Mouse (Mus musculus) stomach, embryonic 16.5 days (tissue): ENCODE data around the gene Npas1. TPM values are rescaled to one million over a fixed set of nuclear protein-coding genes. Genes with fewer than 3 reads are reported as not detected.

Source experiments
- ATAC-seq: fragments of 200-750 bp; cut with Nextera tagmentation; 2 replicates; pipeline ENCODE4 v1.8.0; 2017; ENCODE audit warnings: moderate number of reproducible peaks, moderate TSS enrichment; ENCODE audit not compliant: insufficient read depth, low FRiP score
- H3K27ac ChIP-seq: fragments of 300-500 bp; sonication (generic); 2 replicates; pipeline ENCODE4 v1.5.1; 2014; ENCODE audit warnings: low read length
- H3K27me3 ChIP-seq: fragments of 300-500 bp; sonication (generic); 2 replicates; pipeline ENCODE4 v1.6.1; 2014; ENCODE audit warnings: low read length, control low read depth, mixed read lengths; ENCODE audit not compliant: control insufficient read depth, insufficient read depth
- H3K36me3 ChIP-seq: fragments of 300-500 bp; sonication (generic); 2 replicates; pipeline ENCODE4 v1.6.1; 2014; ENCODE audit warnings: low read length; ENCODE audit not compliant: control insufficient read depth, insufficient read depth
- H3K4me1 ChIP-seq: fragments of 300-500 bp; sonication (generic); 2 replicates; pipeline ENCODE4 v1.6.1; 2014; ENCODE audit warnings: low read length, control low read depth, mixed read lengths; ENCODE audit not compliant: control insufficient read depth, insufficient read depth
- H3K4me2 ChIP-seq: fragments of 300-500 bp; sonication (generic); 2 replicates; pipeline ENCODE4 v1.6.1; 2014; ENCODE audit warnings: low read depth, low read length, mixed read lengths
- H3K4me3 ChIP-seq: fragments of 300-500 bp; sonication (generic); replicated peaks from 2 replicates; pipeline ENCODE4 v1.5.1; 2014; ENCODE audit warnings: mild to moderate bottlenecking, low read length
- H3K9ac ChIP-seq: fragments of 300-500 bp; sonication (generic); 2 replicates; pipeline ENCODE4 v1.6.1; 2014; ENCODE audit warnings: low read length
- H3K9me3 ChIP-seq: fragments of 300-500 bp; sonication (generic); replicated peaks from 2 replicates; pipeline ENCODE4 v1.6.1; 2016; ENCODE audit warnings: low read length, control low read depth; ENCODE audit not compliant: control insufficient read depth
- WGBS: fragments of 180-500 bp; shearing (Covaris S2); extraction: QIAGEN DNeasy Blood & Tissue Kit; methylation state at CpG from one replicate; pipeline ENCODE4 v1.1.7; 2014; 5-methylcytosine and 5-hydroxymethylcytosine counted together
- polyA plus RNA-seq: library from polyadenylated mRNA; unstranded; fragments of >200 nt; fragmentation: Nextera tagmentation; extraction: Ambion mirVana; gene quantifications from 2 replicates; pipeline ENCODE4 v1.2.1, GENCODE M21; 2015

Gene Npas1
- polyA plus RNA-seq = 0.19 and 0.26 TPM in 2 replicates

DNA sequence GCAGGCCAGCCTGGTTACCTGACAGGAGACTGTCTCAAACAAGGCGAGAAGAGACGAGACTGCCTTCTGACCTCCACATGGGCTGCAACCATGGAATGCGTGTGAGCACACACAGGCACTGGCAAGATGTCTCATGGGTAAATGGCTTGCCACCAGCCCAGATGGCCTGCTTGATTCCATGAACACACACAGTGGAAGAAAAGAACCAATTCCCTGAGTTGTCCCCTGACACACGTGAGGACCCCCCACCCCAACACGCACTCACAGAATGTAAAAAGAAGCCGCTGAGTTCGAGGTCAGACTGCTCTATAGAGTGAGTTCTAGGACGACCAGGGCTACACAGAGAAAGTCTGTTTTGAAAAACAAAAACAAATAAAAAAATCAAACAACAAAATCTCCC is at the start of gene Npas1:
Npas1 (minus strand) TSS at position 101 of the 400 bp plus-strand sequence.
- WGBS = 84% methylated on average over 8 of the region's 8 CpGs
- Histone ChIP-seq H3K27ac (no peak within 1 kb of the TSS), H3K4me1 (peaks cover 18% of the 10 kb centered on the region; the same call in 1 of the 2 replicates), H3K4me3 (peak within 1 kb of the TSS; percentile 39), H3K9me3 (no peaks in the 10 kb centered on the region), H3K4me2 (peak within 1 kb of the TSS; percentile 53), H3K27me3 (peaks cover 48% of the 10 kb centered on the region), H3K36me3 (no peaks in the 10 kb centered on the region), H3K9ac (no peak within 1 kb of the TSS)
- ATAC-seq = no peak

GRCm38 (mm10) chr7:16525995-16526394 is 48.5 kb upstream of the Npas1 start:
- H3K4me3 ChIP-seq = no peak overlapping the region
- no peak for ATAC-seq
- 80% methylated on average over 2 of the region's 2 CpGs for WGBS

DNA sequence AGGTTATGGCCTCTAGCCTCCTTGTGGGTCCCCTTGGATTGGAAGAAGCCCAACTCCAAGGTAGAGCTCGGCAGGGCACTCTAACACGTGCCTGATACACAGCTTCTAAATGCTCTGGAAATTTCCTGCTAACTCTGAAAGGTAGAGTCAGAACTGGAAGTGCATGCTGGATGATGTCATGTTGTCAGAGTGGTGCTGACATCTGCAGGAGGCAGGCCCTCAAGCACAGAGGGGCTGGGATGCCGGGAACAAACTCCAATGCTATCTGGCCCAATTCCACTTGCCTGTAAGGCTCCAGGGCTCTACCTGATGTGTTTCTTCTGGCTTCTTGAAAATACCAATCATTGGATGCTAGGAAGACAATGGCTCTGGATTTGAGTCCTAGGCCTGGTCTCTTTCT is 47.9 kb upstream of the Npas1 start:
- 80% methylated on average over 3 of the region's 3 CpGs for WGBS
- Histone ChIP-seq H3K4me3 (no peak overlapping the region), H3K27ac (no peak overlapping the region), H3K27me3 (no peaks in the 10 kb centered on the region), H3K4me2 (no peak overlapping the region), H3K36me3 (no peaks in the 10 kb centered on the region), H3K4me1 (no peaks in the 10 kb centered on the region), H3K9me3 (no peaks in the 10 kb centered on the region), H3K9ac (no peak overlapping the region)
- ATAC-seq = no peak

More at GRCm38 (mm10) chr7:16525995-16526394, 48.5 kb upstream of the Npas1 start:
- H3K9me3 ChIP-seq = no peaks in the 10 kb centered on the region
- H3K27ac ChIP-seq = no peak overlapping the region
- no peaks in the 10 kb centered on the region for H3K36me3 ChIP-seq
- no peak overlapping the region for H3K9ac ChIP-seq
- no peaks in the 10 kb centered on the region for H3K27me3 ChIP-seq
- no peak overlapping the region for H3K4me2 ChIP-seq
- H3K4me1 ChIP-seq = no peaks in the 10 kb centered on the region

DNA sequence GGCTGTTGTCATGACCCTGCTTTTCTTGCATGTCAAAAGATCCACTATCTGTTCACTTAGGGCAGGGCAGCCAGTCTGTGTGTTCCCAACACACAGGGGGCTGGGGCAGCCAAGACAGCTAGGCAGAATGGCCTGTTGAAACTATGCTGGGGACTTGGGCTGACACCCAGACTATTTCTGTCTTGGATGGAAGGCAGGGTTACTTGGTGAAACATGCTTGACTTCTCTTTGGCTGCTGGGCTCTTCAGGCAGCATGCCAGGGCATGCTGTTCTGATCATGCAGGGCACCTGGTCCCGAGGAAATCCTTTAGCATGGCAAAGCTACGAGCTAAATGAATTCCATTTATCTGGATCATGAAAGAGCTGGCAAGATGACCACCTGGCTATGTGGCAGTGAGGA is 46.8 kb upstream of the Npas1 start:
- no peak overlapping the region for H3K9ac ChIP-seq
- no peak overlapping the region for H3K4me2 ChIP-seq
- WGBS = 72% methylated on average over 2 of the region's 2 CpGs
- no peak overlapping the region for H3K4me3 ChIP-seq
- H3K36me3 ChIP-seq = no peaks in the 10 kb centered on the region
- H3K27me3 ChIP-seq = no peaks in the 10 kb centered on the region
- H3K27ac ChIP-seq = no peak overlapping the region
- no peak for ATAC-seq
- H3K4me1 ChIP-seq = no peaks in the 10 kb centered on the region
- H3K9me3 ChIP-seq = no peaks in the 10 kb centered on the region

GRCm38 (mm10) chr7:16519310-16519709 is 41.8 kb upstream of the Npas1 start:
- Histone ChIP-seq H3K27ac (no peak overlapping the region), H3K4me2 (no peak overlapping the region)
- 86% methylated on average over 2 of the region's 2 CpGs for WGBS

DNA sequence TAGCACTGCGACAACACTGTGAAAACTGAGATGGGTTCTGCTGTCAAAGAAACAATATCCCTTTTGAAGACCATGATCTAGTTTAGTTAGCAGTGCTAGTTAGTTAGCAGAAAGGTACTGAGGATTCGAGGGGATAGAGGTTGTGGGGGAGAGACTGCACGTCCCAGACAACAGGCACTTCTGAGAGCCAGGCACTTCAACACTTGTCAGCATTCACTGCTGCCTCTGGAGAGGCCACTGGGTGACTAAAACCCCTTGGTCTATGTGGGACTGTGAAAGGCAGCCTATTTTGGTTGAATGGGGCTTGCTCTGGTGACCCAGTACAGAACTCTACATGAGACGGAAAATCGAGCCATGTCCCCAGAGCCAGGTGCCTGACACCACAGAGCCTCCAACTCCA is 39.7 kb upstream of the Npas1 start:
- Histone ChIP-seq H3K4me2 (no peak overlapping the region), H3K27ac (no peak overlapping the region), H3K27me3 (no peaks in the 10 kb centered on the region), H3K4me1 (no peaks in the 10 kb centered on the region), H3K4me3 (no peak overlapping the region), H3K36me3 (no peaks in the 10 kb centered on the region), H3K9me3 (no peaks in the 10 kb centered on the region), H3K9ac (no peak overlapping the region)
- ATAC-seq = no peak
- WGBS = 93% methylated on average over 5 of the region's 5 CpGs

More at GRCm38 (mm10) chr7:16519310-16519709, 41.8 kb upstream of the Npas1 start:
- no peak overlapping the region for H3K9ac ChIP-seq
- no peaks in the 10 kb centered on the region for H3K4me1 ChIP-seq
- no peak for ATAC-seq
- no peaks in the 10 kb centered on the region for H3K36me3 ChIP-seq
- H3K4me3 ChIP-seq = no peak overlapping the region
- H3K9me3 ChIP-seq = no peaks in the 10 kb centered on the region
- no peaks in the 10 kb centered on the region for H3K27me3 ChIP-seq

GRCm38 (mm10) chr7:16507284-16507683 is 29.8 kb upstream of the Npas1 start:
- 15% methylated on average over 3 of the region's 3 CpGs for WGBS
- H3K4me3 ChIP-seq = no peak overlapping the region
- no peak overlapping the region for H3K9ac ChIP-seq
- peaks cover 9% of the 10 kb centered on the region; the same call in 1 of the 2 replicates for H3K36me3 ChIP-seq
- no peak for ATAC-seq
- H3K27ac ChIP-seq = no peak overlapping the region
- H3K4me1 ChIP-seq = no peaks in the 10 kb centered on the region
- H3K4me2 ChIP-seq = no peak overlapping the region
- no peaks in the 10 kb centered on the region for H3K9me3 ChIP-seq
- no peaks in the 10 kb centered on the region for H3K27me3 ChIP-seq

- H3K27ac ChIP-seq = no peak overlapping the region
- 0 out of 2 replicates have a peak, but pooled peaks cover 13% of the 10 kb centered on the region for H3K36me3 ChIP-seq
- no peaks in the 10 kb centered on the region for H3K27me3 ChIP-seq
- WGBS = 78% methylated on average over 3 of the region's 3 CpGs
- no peak overlapping the region for H3K4me2 ChIP-seq
- no peak overlapping the region for H3K9ac ChIP-seq
- H3K4me1 ChIP-seq = no peaks in the 10 kb centered on the region
- H3K9me3 ChIP-seq = no peaks in the 10 kb centered on the region
- no peak for ATAC-seq
- H3K4me3 ChIP-seq = no peak overlapping the region
Observed at GRCm38 (mm10) chr7:16505226-16505593, 27.7 kb upstream of the Npas1 start.

GRCm38 (mm10) chr7:16504573-16505225 is 27.2 kb upstream of the Npas1 start:
- Histone ChIP-seq H3K4me1 (no peaks in the 10 kb centered on the region), H3K36me3 (0 out of 2 replicates have a peak, but pooled peaks cover 13% of the 10 kb centered on the region), H3K4me2 (no peak overlapping the region), H3K4me3 (no peak overlapping the region), H3K9me3 (no peaks in the 10 kb centered on the region), H3K27ac (no peak overlapping the region), H3K27me3 (no peaks in the 10 kb centered on the region), H3K9ac (no peak overlapping the region)
- WGBS = 67% methylated on average over 2 of the region's 2 CpGs
- ATAC-seq = no peak
